Mouse (Mus musculus): ENCODE data around the gene Mob3b. TPM values are rescaled to one million over a fixed set of nuclear protein-coding genes. Genes with fewer than 3 reads are reported as not detected.

Mob3b gene
- polyA plus RNA-seq, 1 experiment from 2014 or later, result 9.7 TPM

- Histone ChIP-seq H3K36me3 (ENCODE audit: control insufficient read depth, insufficient read depth, low read length) (no peaks in the 10 kb centered on the region), H3K27ac (replicated peaks; ENCODE audit: low read depth, low read length) (no peak overlapping the region), H3K4me2 (ENCODE audit: low read depth, severe bottlenecking) (no peak overlapping the region), H3K27me3 (ENCODE audit: control insufficient read depth, insufficient read depth, low read length) (no peaks in the 10 kb centered on the region), H3K4me3 (ENCODE audit: low read depth, low read length) (no peak overlapping the region), H3K9ac (ENCODE audit: low read length) (no peak overlapping the region), H3K4me1 (ENCODE audit: control insufficient read depth, insufficient read depth, low read length) (0 out of 2 replicates have a peak, but pooled peaks cover 4% of the 10 kb centered on the region), H3K9me3 (ENCODE audit: control insufficient read depth, low read length) (no peaks in the 10 kb centered on the region)
- DNase-seq (ENCODE audit: low spot score) (no peak), ATAC-seq (ENCODE audit: insufficient number of reproducible peaks, low FRiP score, low TSS enrichment, low read depth) (no peak)
- 78% methylated on average over 6 of the region's 6 CpGs for WGBS
Observed at GRCm38 (mm10) chr4:35127759-35128158, 29.5 kb downstream of the Mob3b start.

- H3K4me1 ChIP-seq (ENCODE audit: control insufficient read depth, insufficient read depth, low read length), result 0 out of 2 replicates have a peak, but pooled peaks cover 6% of the 10 kb centered on the region
- ATAC-seq (ENCODE audit: insufficient number of reproducible peaks, low FRiP score, low TSS enrichment, low read depth), result no peak
- H3K27ac ChIP-seq (replicated peaks; ENCODE audit: low read depth, low read length), result no peak overlapping the region
Observed at GRCm38 (mm10) chr4:35126776-35127175, 30.5 kb downstream of the Mob3b start.

GRCm38 (mm10) chr4:35125299-35125777, 31.9 kb downstream of the Mob3b start:
- WGBS, result 8% methylated on average over 6 of the region's 6 CpGs
- H3K9me3 ChIP-seq (ENCODE audit: control insufficient read depth, low read length), result no peaks in the 10 kb centered on the region
- H3K36me3 ChIP-seq (ENCODE audit: control insufficient read depth, insufficient read depth, low read length), result no peaks in the 10 kb centered on the region
- peaks cover 14% of the 10 kb centered on the region; the same call in 1 of the 2 replicates for H3K4me1 ChIP-seq (ENCODE audit: control insufficient read depth, insufficient read depth, low read length)
- H3K4me3 ChIP-seq (ENCODE audit: low read depth, low read length), result no peak overlapping the region
- no peaks in the 10 kb centered on the region for H3K27me3 ChIP-seq (ENCODE audit: control insufficient read depth, insufficient read depth, low read length)
- no peak overlapping the region for H3K9ac ChIP-seq (ENCODE audit: low read length)
- DNase-seq (ENCODE audit: low spot score) (no peak), ATAC-seq (ENCODE audit: insufficient number of reproducible peaks, low FRiP score, low TSS enrichment, low read depth) (no peak)
- no peak overlapping the region for H3K27ac ChIP-seq (replicated peaks; ENCODE audit: low read depth, low read length)
- no peak overlapping the region for H3K4me2 ChIP-seq (ENCODE audit: low read depth, severe bottlenecking)

More at GRCm38 (mm10) chr4:35126776-35127175, 30.5 kb downstream of the Mob3b start:
- Histone ChIP-seq H3K9ac (ENCODE audit: low read length) (no peak overlapping the region), H3K9me3 (ENCODE audit: control insufficient read depth, low read length) (no peaks in the 10 kb centered on the region), H3K4me2 (ENCODE audit: low read depth, severe bottlenecking) (no peak overlapping the region), H3K4me3 (ENCODE audit: low read depth, low read length) (no peak overlapping the region), H3K36me3 (ENCODE audit: control insufficient read depth, insufficient read depth, low read length) (no peaks in the 10 kb centered on the region), H3K27me3 (ENCODE audit: control insufficient read depth, insufficient read depth, low read length) (no peaks in the 10 kb centered on the region)
- 89% methylated on average over 9 of the region's 9 CpGs for WGBS
- DNase-seq (ENCODE audit: low spot score), result no peak

GRCm38 (mm10) chr4:35124027-35124426, 33.3 kb downstream of the Mob3b start:
- H3K27ac ChIP-seq (replicated peaks; ENCODE audit: low read depth, low read length), result no peak overlapping the region
- 90% methylated on average over 11 of the region's 11 CpGs for WGBS
- no peak for DNase-seq (ENCODE audit: low spot score)

GRCm38 (mm10) chr4:35123087-35123486, 34.2 kb downstream of the Mob3b start:
- H3K9me3 ChIP-seq (ENCODE audit: control insufficient read depth, low read length), result no peaks in the 10 kb centered on the region
- WGBS, result 49% methylated on average over 5 of the region's 5 CpGs
- peaks cover 14% of the 10 kb centered on the region; the same call in 1 of the 2 replicates for H3K4me1 ChIP-seq (ENCODE audit: control insufficient read depth, insufficient read depth, low read length)
- no peak overlapping the region for H3K27ac ChIP-seq (replicated peaks; ENCODE audit: low read depth, low read length)
- no peak for ATAC-seq (ENCODE audit: insufficient number of reproducible peaks, low FRiP score, low TSS enrichment, low read depth)
- DNase-seq (ENCODE audit: low spot score), result no peak
- H3K4me2 ChIP-seq (ENCODE audit: low read depth, severe bottlenecking), result no peak overlapping the region
- no peaks in the 10 kb centered on the region for H3K27me3 ChIP-seq (ENCODE audit: control insufficient read depth, insufficient read depth, low read length)
- no peak overlapping the region for H3K9ac ChIP-seq (ENCODE audit: low read length)
- no peaks in the 10 kb centered on the region for H3K36me3 ChIP-seq (ENCODE audit: control insufficient read depth, insufficient read depth, low read length)
- H3K4me3 ChIP-seq (ENCODE audit: low read depth, low read length), result no peak overlapping the region

More at GRCm38 (mm10) chr4:35124027-35124426, 33.3 kb downstream of the Mob3b start:
- Histone ChIP-seq H3K4me1 (ENCODE audit: control insufficient read depth, insufficient read depth, low read length) (peaks cover 14% of the 10 kb centered on the region; the same call in 1 of the 2 replicates), H3K9me3 (ENCODE audit: control insufficient read depth, low read length) (no peaks in the 10 kb centered on the region), H3K27me3 (ENCODE audit: control insufficient read depth, insufficient read depth, low read length) (no peaks in the 10 kb centered on the region), H3K36me3 (ENCODE audit: control insufficient read depth, insufficient read depth, low read length) (no peaks in the 10 kb centered on the region), H3K9ac (ENCODE audit: low read length) (no peak overlapping the region), H3K4me3 (ENCODE audit: low read depth, low read length) (no peak overlapping the region), H3K4me2 (ENCODE audit: low read depth, severe bottlenecking) (no peak overlapping the region)
- ATAC-seq (ENCODE audit: insufficient number of reproducible peaks, low FRiP score, low TSS enrichment, low read depth), result no peak

GRCm38 (mm10) chr4:35121060-35121459, 36.2 kb downstream of the Mob3b start:
- H3K36me3 ChIP-seq (ENCODE audit: control insufficient read depth, insufficient read depth, low read length), result no peaks in the 10 kb centered on the region
- DNase-seq (ENCODE audit: low spot score) (peak; percentile 52), ATAC-seq (ENCODE audit: insufficient number of reproducible peaks, low FRiP score, low TSS enrichment, low read depth) (no peak)
- no peak overlapping the region for H3K9ac ChIP-seq (ENCODE audit: low read length)
- WGBS, result 30% methylated on average over 12 of the region's 12 CpGs
- no peaks in the 10 kb centered on the region for H3K27me3 ChIP-seq (ENCODE audit: control insufficient read depth, insufficient read depth, low read length)
- H3K4me2 ChIP-seq (ENCODE audit: low read depth, severe bottlenecking), result no peak overlapping the region
- H3K4me1 ChIP-seq (ENCODE audit: control insufficient read depth, insufficient read depth, low read length), result peaks cover 14% of the 10 kb centered on the region; the same call in 1 of the 2 replicates
- H3K4me3 ChIP-seq (ENCODE audit: low read depth, low read length), result no peak overlapping the region
- no peak overlapping the region for H3K27ac ChIP-seq (replicated peaks; ENCODE audit: low read depth, low read length)
- no peaks in the 10 kb centered on the region for H3K9me3 ChIP-seq (ENCODE audit: control insufficient read depth, low read length)

- no peak for ATAC-seq (ENCODE audit: insufficient number of reproducible peaks, low FRiP score, low TSS enrichment, low read depth)
- peaks cover 14% of the 10 kb centered on the region; the same call in 1 of the 2 replicates for H3K4me1 ChIP-seq (ENCODE audit: control insufficient read depth, insufficient read depth, low read length)
- H3K9me3 ChIP-seq (ENCODE audit: control insufficient read depth, low read length), result no peaks in the 10 kb centered on the region
- no peak for DNase-seq (ENCODE audit: low spot score)
- no peaks in the 10 kb centered on the region for H3K36me3 ChIP-seq (ENCODE audit: control insufficient read depth, insufficient read depth, low read length)
- WGBS, result 75% methylated on average over 8 of the region's 8 CpGs
- no peaks in the 10 kb centered on the region for H3K27me3 ChIP-seq (ENCODE audit: control insufficient read depth, insufficient read depth, low read length)
- no peak overlapping the region for H3K27ac ChIP-seq (replicated peaks; ENCODE audit: low read depth, low read length)
- no peak overlapping the region for H3K4me3 ChIP-seq (ENCODE audit: low read depth, low read length)
- H3K4me2 ChIP-seq (ENCODE audit: low read depth, severe bottlenecking), result no peak overlapping the region
- H3K9ac ChIP-seq (ENCODE audit: low read length), result no peak overlapping the region
Observed at GRCm38 (mm10) chr4:35120575-35120974, 36.7 kb downstream of the Mob3b start.

GRCm38 (mm10) chr4:35120159-35120558, 37.1 kb downstream of the Mob3b start:
- 47% methylated on average over 3 of the region's 4 CpGs for WGBS
- Histone ChIP-seq H3K9ac (ENCODE audit: low read length) (no peak overlapping the region), H3K4me1 (ENCODE audit: control insufficient read depth, insufficient read depth, low read length) (peaks cover 12% of the 10 kb centered on the region; the same call in 1 of the 2 replicates), H3K4me2 (ENCODE audit: low read depth, severe bottlenecking) (no peak overlapping the region), H3K27ac (replicated peaks; ENCODE audit: low read depth, low read length) (no peak overlapping the region), H3K4me3 (ENCODE audit: low read depth, low read length) (no peak overlapping the region), H3K36me3 (ENCODE audit: control insufficient read depth, insufficient read depth, low read length) (no peaks in the 10 kb centered on the region), H3K27me3 (ENCODE audit: control insufficient read depth, insufficient read depth, low read length) (no peaks in the 10 kb centered on the region), H3K9me3 (ENCODE audit: control insufficient read depth, low read length) (no peaks in the 10 kb centered on the region)
- ATAC-seq (ENCODE audit: insufficient number of reproducible peaks, low FRiP score, low TSS enrichment, low read depth) (no peak), DNase-seq (ENCODE audit: low spot score) (no peak)

GRCm38 (mm10) chr4:35118851-35119250, 38.4 kb downstream of the Mob3b start:
- Histone ChIP-seq H3K27ac (replicated peaks; ENCODE audit: low read depth, low read length) (no peak overlapping the region), H3K36me3 (ENCODE audit: control insufficient read depth, insufficient read depth, low read length) (no peaks in the 10 kb centered on the region), H3K4me1 (ENCODE audit: control insufficient read depth, insufficient read depth, low read length) (peaks cover 10% of the 10 kb centered on the region; the same call in 1 of the 2 replicates), H3K4me3 (ENCODE audit: low read depth, low read length) (no peak overlapping the region), H3K9me3 (ENCODE audit: control insufficient read depth, low read length) (no peaks in the 10 kb centered on the region), H3K4me2 (ENCODE audit: low read depth, severe bottlenecking) (no peak overlapping the region), H3K9ac (ENCODE audit: low read length) (no peak overlapping the region), H3K27me3 (ENCODE audit: control insufficient read depth, insufficient read depth, low read length) (no peaks in the 10 kb centered on the region)
- ATAC-seq (ENCODE audit: insufficient number of reproducible peaks, low FRiP score, low TSS enrichment, low read depth), result no peak
- no peak for DNase-seq (ENCODE audit: low spot score)
- WGBS, result 84% methylated on average over 2 of the region's 2 CpGs
